Mouse (Mus musculus) heart, embryonic 13.5 days (tissue): Measurements from ENCODE around the gene Rnaseh2a. TPM values are rescaled to one million over a fixed set of nuclear protein-coding genes. Genes with fewer than 3 reads are reported as not detected.

Experiments used
- ATAC-seq: fragments of 200-750 bp; cut with Nextera tagmentation; 2 replicates; pipeline ENCODE4 v1.8.0; 2017; ENCODE audit warnings: moderate TSS enrichment; ENCODE audit not compliant: insufficient number of reproducible peaks, low FRiP score, low TSS enrichment; ENCODE audit errors: extremely low read depth
- H3K27ac ChIP-seq: fragments of 300-500 bp; sonication (generic); replicated peaks from 2 replicates; pipeline ENCODE4 v1.5.1; 2015; ENCODE audit warnings: moderate library complexity, mild to moderate bottlenecking, inconsistent platforms
- H3K27me3 ChIP-seq: fragments of 300-500 bp; sonication (generic); replicated peaks from 2 replicates; pipeline ENCODE4 v1.6.1; 2015; ENCODE audit warnings: mild to moderate bottlenecking, inconsistent platforms
- H3K36me3 ChIP-seq: fragments of 300-500 bp; sonication (generic); 2 replicates; pipeline ENCODE4 v1.6.1; 2015; ENCODE audit warnings: mild to moderate bottlenecking, inconsistent platforms
- H3K4me1 ChIP-seq: fragments of 300-500 bp; sonication (generic); 2 replicates; pipeline ENCODE4 v1.6.1; 2015; ENCODE audit warnings: inconsistent platforms
- H3K4me2 ChIP-seq: fragments of 300-500 bp; sonication (generic); 2 replicates; pipeline ENCODE4 v1.6.1; 2015; ENCODE audit warnings: inconsistent platforms, mild to moderate bottlenecking, moderate library complexity
- H3K4me3 ChIP-seq: fragments of 300-500 bp; sonication (generic); 2 replicates; pipeline ENCODE4 v1.5.1; 2015; ENCODE audit warnings: moderate library complexity, mild to moderate bottlenecking, inconsistent platforms
- H3K9ac ChIP-seq: fragments of 300-500 bp; sonication (generic); 2 replicates; pipeline ENCODE4 v1.6.1; 2015; ENCODE audit warnings: inconsistent platforms, mild to moderate bottlenecking, moderate library complexity
- H3K9me3 ChIP-seq: fragments of 300-500 bp; sonication (generic); 2 replicates; pipeline ENCODE4 v1.6.1; 2016; ENCODE audit warnings: inconsistent platforms
- WGBS: fragments of 180-500 bp; shearing (Covaris S2); methylation state at CpG from one replicate; pipeline ENCODE4 v1.1.7; 2015; ENCODE audit warnings: mixed read lengths; 5-methylcytosine and 5-hydroxymethylcytosine counted together
- polyA plus RNA-seq: library from polyadenylated mRNA; unstranded; fragments of >200 nt; fragmentation: Nextera tagmentation; extraction: Ambion mirVana; gene quantifications from 2 replicates; pipeline ENCODE4 v1.2.1, GENCODE M21; 2015

The Rnaseh2a gene
- polyA plus RNA-seq, 1 experiment from 2014 or later: 82.8 TPM

DNA sequence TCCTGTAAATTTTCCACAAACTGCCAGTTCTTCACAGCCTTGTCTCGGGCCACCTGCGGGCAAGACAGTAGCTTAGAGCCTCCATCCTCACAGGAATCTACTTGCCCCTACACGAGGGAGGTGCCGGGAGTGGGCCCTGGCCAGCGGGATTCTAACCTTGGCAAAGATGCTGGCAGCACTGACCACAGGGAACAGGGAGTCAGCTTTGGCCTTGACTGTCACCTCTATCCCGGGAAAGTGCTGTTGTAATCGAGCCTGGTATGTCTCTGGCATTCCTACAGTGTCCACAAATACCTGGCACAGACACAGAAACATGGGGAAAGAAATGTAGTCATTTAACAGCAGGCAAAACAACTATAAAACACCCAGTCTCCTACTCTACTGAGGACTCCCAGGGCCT, 9.8 kb downstream of the Rnaseh2a start:
- H3K9ac ChIP-seq: no peak overlapping the region
- H3K4me2 ChIP-seq: no peak overlapping the region
- no peaks in the 10 kb centered on the region for H3K27me3 ChIP-seq
- no peak overlapping the region for H3K4me3 ChIP-seq
- no peaks in the 10 kb centered on the region for H3K9me3 ChIP-seq
- peaks cover 61% of the 10 kb centered on the region for H3K36me3 ChIP-seq
- no peak for ATAC-seq
- 75% methylated on average over 7 of the region's 7 CpGs for WGBS
- peaks cover 2% of the 10 kb centered on the region for H3K4me1 ChIP-seq
- H3K27ac ChIP-seq: no peak overlapping the region

DNA sequence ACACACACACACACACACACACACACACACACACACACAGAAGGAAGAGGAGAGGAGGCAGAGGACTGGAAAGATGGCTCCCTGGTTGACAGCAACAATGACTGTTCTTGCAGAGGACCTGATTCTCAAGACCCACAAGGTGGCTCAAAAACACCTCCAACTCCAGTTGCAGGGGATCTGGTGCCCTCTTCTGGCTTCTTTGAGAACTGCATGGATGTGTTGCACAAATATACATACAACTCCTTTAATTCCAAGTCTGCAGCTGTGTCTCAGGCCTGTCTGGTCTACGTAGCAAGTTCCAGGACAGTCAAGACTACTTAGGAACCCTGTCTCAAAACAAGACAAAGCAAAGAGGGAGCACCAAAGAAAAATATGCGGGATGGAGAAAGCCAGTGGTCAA, 12.8 kb downstream of the Rnaseh2a start:
- no peak overlapping the region for H3K9ac ChIP-seq
- no peak overlapping the region for H3K4me3 ChIP-seq
- ATAC-seq: no peak
- H3K4me1 ChIP-seq: peaks cover 8% of the 10 kb centered on the region; the same call in 1 of the 2 replicates
- peaks cover 22% of the 10 kb centered on the region for H3K27me3 ChIP-seq
- no peak overlapping the region for H3K4me2 ChIP-seq
- H3K9me3 ChIP-seq: no peaks in the 10 kb centered on the region
- H3K27ac ChIP-seq: no peak overlapping the region
- H3K36me3 ChIP-seq: peaks cover 50% of the 10 kb centered on the region
- 52% methylated on average over 2 of the region's 2 CpGs for WGBS

DNA sequence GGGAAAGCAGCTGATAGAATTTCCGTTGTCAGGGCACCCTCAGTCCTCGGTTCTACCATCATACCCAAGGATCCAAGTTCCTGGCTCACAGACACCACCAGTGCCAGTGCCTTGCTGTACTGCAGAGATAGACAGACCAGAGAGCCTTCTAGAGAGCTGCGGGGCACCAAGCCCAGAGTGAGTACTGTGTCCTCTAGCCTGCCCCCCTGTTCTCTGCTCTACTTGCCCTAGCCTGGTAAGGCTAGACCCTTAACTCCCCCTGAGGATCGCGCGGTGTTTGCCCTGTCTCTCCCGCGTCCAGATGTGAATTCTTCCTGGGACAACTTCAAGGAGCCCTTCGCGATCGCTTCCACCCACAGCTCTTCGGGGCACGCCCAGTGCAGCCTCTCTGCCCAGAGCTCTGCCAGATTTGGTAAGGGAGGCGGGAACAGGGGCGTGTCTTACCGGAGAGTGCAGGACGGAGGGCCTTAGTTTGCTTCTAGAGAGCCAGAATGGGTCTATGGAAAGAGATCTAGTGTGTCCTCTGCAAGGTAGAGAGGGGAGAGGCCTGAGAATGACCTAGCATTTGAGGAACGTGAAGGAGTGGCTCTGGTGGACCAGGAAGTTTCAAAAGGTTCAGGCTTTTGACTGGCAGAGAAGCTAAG, 16.8 kb downstream of the Rnaseh2a start:
- ATAC-seq: no peak
- Histone ChIP-seq H3K27ac (no peak overlapping the region), H3K27me3 (peaks cover 59% of the 10 kb centered on the region), H3K4me2 (peak overlapping the region; percentile 53), H3K36me3 (peaks cover 20% of the 10 kb centered on the region), H3K9me3 (no peaks in the 10 kb centered on the region), H3K9ac (peak overlapping the region; percentile 28; the same call in 1 of the 2 replicates), H3K4me1 (peaks cover 8% of the 10 kb centered on the region; the same call in 1 of the 2 replicates), H3K4me3 (peak overlapping the region; percentile 17)
- WGBS: 7% methylated on average over 18 of the region's 18 CpGs

DNA sequence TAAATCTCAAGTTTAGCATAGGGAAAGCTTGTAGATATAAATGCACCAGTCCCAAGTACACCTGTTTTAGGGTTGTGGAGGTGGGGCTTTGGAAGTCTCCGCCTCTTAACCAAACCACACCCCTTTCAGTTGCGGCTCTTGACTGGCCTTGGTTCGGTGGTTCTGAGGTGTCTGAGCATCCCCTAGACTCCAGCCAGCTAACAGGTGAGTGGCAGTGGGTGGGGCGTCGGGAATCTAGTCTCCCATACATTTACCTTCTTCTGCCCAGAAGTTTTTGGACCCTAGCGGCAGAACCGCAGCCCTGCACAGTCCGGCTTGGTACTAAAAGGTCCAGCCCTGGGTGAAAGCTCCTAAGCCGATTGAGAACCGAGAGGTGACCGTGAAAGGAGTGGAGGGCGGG, 19.8 kb downstream of the Rnaseh2a start:
- H3K36me3 ChIP-seq: no peaks in the 10 kb centered on the region
- H3K27ac ChIP-seq: no peak overlapping the region
- peaks cover 89% of the 10 kb centered on the region for H3K27me3 ChIP-seq
- no peaks in the 10 kb centered on the region for H3K9me3 ChIP-seq
- H3K9ac ChIP-seq: no peak overlapping the region
- H3K4me2 ChIP-seq: no peak overlapping the region
- no peak overlapping the region for H3K4me3 ChIP-seq
- ATAC-seq: no peak
- H3K4me1 ChIP-seq: peaks cover 21% of the 10 kb centered on the region
- WGBS: 20% methylated on average over 12 of the region's 12 CpGs

DNA sequence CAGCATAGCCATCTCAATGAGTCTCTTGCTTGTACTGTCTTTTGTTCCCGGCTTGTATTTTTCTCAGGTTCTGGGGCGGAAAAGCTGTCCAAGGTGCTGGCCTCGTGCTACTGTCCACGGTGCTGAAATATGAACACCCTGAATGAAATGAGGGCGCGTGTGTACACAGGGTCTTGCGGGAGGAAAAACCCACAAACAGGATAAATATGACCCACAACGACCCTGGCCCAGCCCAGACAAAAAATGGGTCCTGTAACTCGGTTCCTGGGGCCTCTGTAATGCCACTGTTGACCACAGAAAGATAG, 22.4 kb downstream of the Rnaseh2a start:
- Histone ChIP-seq H3K9me3 (no peaks in the 10 kb centered on the region), H3K9ac (no peak overlapping the region), H3K4me1 (peaks cover 19% of the 10 kb centered on the region), H3K4me3 (no peak overlapping the region), H3K4me2 (no peak overlapping the region), H3K27me3 (peaks cover 94% of the 10 kb centered on the region), H3K27ac (no peak overlapping the region), H3K36me3 (no peaks in the 10 kb centered on the region)
- WGBS: 14% methylated on average over 9 of the region's 9 CpGs
- ATAC-seq: no peak

- 0 out of 2 replicates have a peak within 1 kb of the TSS, but pooled peaks have one; percentile 54 for H3K9ac ChIP-seq
- H3K4me2 ChIP-seq: peak within 1 kb of the TSS; percentile 76
- ATAC-seq: no peak
- H3K4me3 ChIP-seq: peak within 1 kb of the TSS; percentile 51
- H3K9me3 ChIP-seq: no peaks in the 10 kb centered on the region
- no peak within 1 kb of the TSS for H3K27ac ChIP-seq
- H3K4me1 ChIP-seq: peaks cover 19% of the 10 kb centered on the region
- H3K27me3 ChIP-seq: peaks cover 94% of the 10 kb centered on the region
- 12% methylated on average over 17 of the region's 17 CpGs for WGBS
- no peaks in the 10 kb centered on the region for H3K36me3 ChIP-seq
These were observed 22.9 kb downstream of the Rnaseh2a start, which contains the start of gene Rtbdn for GRCm38 (mm10) chr8:84946528-84947240. Rtbdn (plus strand) TSS chr8:84946991.

GRCm38 (mm10) chr8:84945633-84946527, 23.7 kb downstream of the Rnaseh2a start:
- 1% methylated on average over 57 of the region's 67 CpGs for WGBS
- ATAC-seq: no peak
- H3K27me3 ChIP-seq: peaks cover 93% of the 10 kb centered on the region

DNA sequence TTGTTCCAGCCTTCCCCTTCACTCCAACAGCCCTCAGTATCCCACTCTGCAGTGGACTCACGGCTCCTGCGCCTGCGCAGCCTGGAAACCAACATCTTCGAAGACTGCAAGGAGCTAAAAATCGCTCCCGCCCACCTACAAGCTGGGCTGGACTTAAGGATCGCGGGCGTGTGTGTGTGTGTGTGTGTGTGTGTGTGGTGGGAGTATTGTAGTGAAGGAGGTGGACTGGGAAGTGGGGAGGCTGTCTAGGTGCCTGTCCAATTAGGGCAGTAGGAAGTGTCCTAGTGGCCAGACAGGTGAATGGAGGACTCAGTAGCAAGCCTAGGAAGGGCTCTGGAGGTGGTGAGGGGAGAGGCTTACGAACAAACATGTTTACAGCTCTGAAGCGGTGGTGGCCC, 24.3 kb downstream of the Rnaseh2a start:
- Histone ChIP-seq H3K9ac (no peak overlapping the region), H3K9me3 (no peaks in the 10 kb centered on the region), H3K27ac (no peak overlapping the region), H3K4me2 (peak overlapping the region; percentile 76), H3K4me1 (peaks cover 19% of the 10 kb centered on the region), H3K4me3 (peak overlapping the region; percentile 51), H3K36me3 (no peaks in the 10 kb centered on the region), H3K27me3 (peaks cover 93% of the 10 kb centered on the region)
- 10% methylated on average over 11 of the region's 11 CpGs for WGBS
- no peak for ATAC-seq

More at GRCm38 (mm10) chr8:84945633-84946527, 23.7 kb downstream of the Rnaseh2a start:
- no peaks in the 10 kb centered on the region for H3K9me3 ChIP-seq
- H3K4me1 ChIP-seq: peaks cover 19% of the 10 kb centered on the region
- 0 out of 2 replicates have a peak overlapping the region, but pooled peaks have one; percentile 54 for H3K9ac ChIP-seq
- no peaks in the 10 kb centered on the region for H3K36me3 ChIP-seq
- H3K4me2 ChIP-seq: peak overlapping the region; percentile 76
- H3K4me3 ChIP-seq: peak overlapping the region; percentile 51
- H3K27ac ChIP-seq: no peak overlapping the region

- Histone ChIP-seq H3K4me1 (peaks cover 19% of the 10 kb centered on the region), H3K4me3 (peak overlapping the region; percentile 6; the same call in 1 of the 2 replicates), H3K27me3 (peaks cover 92% of the 10 kb centered on the region), H3K9ac (no peak overlapping the region), H3K27ac (no peak overlapping the region), H3K36me3 (no peaks in the 10 kb centered on the region), H3K4me2 (peak overlapping the region; percentile 12), H3K9me3 (no peaks in the 10 kb centered on the region)
- 4% methylated on average over 26 of the region's 26 CpGs for WGBS
- ATAC-seq: peak; percentile 67
These were observed 24.9 kb downstream of the Rnaseh2a start for GRCm38 (mm10) chr8:84944478-84945160.

- 25% methylated on average over 4 of the region's 4 CpGs for whole genome bisulfite sequencing
- Histone ChIP-seq H3K4me3 (no peak overlapping the region), H3K4me1 (peaks cover 19% of the 10 kb centered on the region), H3K36me3 (no peaks in the 10 kb centered on the region), H3K27me3 (peaks cover 96% of the 10 kb centered on the region), H3K9me3 (no peaks in the 10 kb centered on the region), H3K4me2 (no peak overlapping the region), H3K27ac (no peak overlapping the region), H3K9ac (no peak overlapping the region)
- ATAC-seq: no peak
These were observed 25.9 kb downstream of the Rnaseh2a start for GRCm38 (mm10) chr8:84943699-84944098.
